Mouse (Mus musculus) forebrain, embryonic 13.5 days (tissue): Measurements from ENCODE around the gene Dhfr. TPM values are rescaled to one million over a fixed set of nuclear protein-coding genes. Genes with fewer than 3 reads are reported as not detected.
"Not testable (repeated sequence)": the region's sequence is repeated elsewhere in the genome, so short reads cannot be mapped to it uniquely, and the experiment has no call there.

Source experiments
- ATAC-seq: fragments of 200-750 bp; cut with Nextera tagmentation; 2 replicates; pipeline ENCODE4 v1.8.0; 2017
- H3K27ac ChIP-seq: fragments of 300-500 bp; sonication (generic); 2 replicates; pipeline ENCODE4 v1.5.1; 2015; ENCODE audit warnings: inconsistent platforms, mild to moderate bottlenecking, moderate library complexity
- H3K27me3 ChIP-seq: fragments of 300-500 bp; sonication (generic); 2 replicates; pipeline ENCODE4 v1.6.1; 2015; ENCODE audit warnings: mild to moderate bottlenecking, inconsistent platforms
- H3K36me3 ChIP-seq: fragments of 300-500 bp; sonication (generic); 2 replicates; pipeline ENCODE4 v1.6.1; 2015; ENCODE audit warnings: mild to moderate bottlenecking, inconsistent platforms; ENCODE audit not compliant: poor library complexity, severe bottlenecking
- H3K4me1 ChIP-seq: fragments of 300-500 bp; sonication (generic); 2 replicates; pipeline ENCODE4 v1.6.1; 2015; ENCODE audit warnings: inconsistent platforms
- H3K4me2 ChIP-seq: fragments of 300-500 bp; sonication (generic); 2 replicates; pipeline ENCODE4 v1.6.1; 2015; ENCODE audit warnings: inconsistent platforms, mild to moderate bottlenecking, moderate library complexity
- H3K4me3 ChIP-seq: fragments of 300-500 bp; sonication (generic); 2 replicates; pipeline ENCODE4 v1.5.1; 2015; ENCODE audit warnings: mild to moderate bottlenecking, inconsistent platforms
- H3K9ac ChIP-seq: fragments of 300-500 bp; sonication (generic); 2 replicates; pipeline ENCODE4 v1.6.1; 2015; ENCODE audit warnings: mild to moderate bottlenecking, inconsistent platforms
- H3K9me3 ChIP-seq: fragments of 300-500 bp; sonication (generic); replicated peaks from 2 replicates; pipeline ENCODE4 v1.6.1; 2016; ENCODE audit warnings: inconsistent platforms
- WGBS: fragments of 180-500 bp; shearing (Covaris S2); methylation state at CpG from one replicate; pipeline ENCODE4 v1.1.7; 2015; 5-methylcytosine and 5-hydroxymethylcytosine counted together
- polyA plus RNA-seq: library from polyadenylated mRNA; unstranded; fragments of >200 nt; fragmentation: Nextera tagmentation; extraction: Ambion mirVana; gene quantifications from 2 replicates; pipeline ENCODE4 v1.2.1, GENCODE M21; 2015

Dhfr gene
- polyA plus RNA-seq, 1 experiment from 2014 or later = 17.6 TPM

DNA sequence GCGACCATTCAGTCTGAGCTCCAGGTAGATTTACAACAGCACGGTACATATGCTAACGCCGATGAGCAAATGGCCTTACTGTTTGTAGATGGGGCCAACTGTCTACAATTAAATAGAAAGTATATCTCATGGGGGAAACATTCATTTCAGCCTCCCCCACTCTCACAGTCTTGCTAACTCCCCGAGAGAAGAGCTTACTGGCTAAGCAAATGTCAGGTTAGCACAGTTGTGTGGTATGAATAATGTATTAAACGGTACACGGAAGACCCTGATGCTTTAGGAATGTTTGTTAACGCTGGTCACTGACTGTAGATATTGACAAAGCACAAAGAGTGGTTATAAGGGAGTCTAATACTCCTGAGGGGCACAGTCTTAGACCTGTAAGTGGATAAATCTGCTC lies 10.5 kb upstream of the Dhfr start:
- no peak overlapping the region for H3K4me2 ChIP-seq
- H3K4me1 ChIP-seq = no peaks in the 10 kb centered on the region
- H3K27ac ChIP-seq = no peak overlapping the region
- no peak overlapping the region for H3K9ac ChIP-seq
- no peak for ATAC-seq
- WGBS = 93% methylated on average over 8 of the region's 8 CpGs
- H3K4me3 ChIP-seq = no peak overlapping the region
- no peaks in the 10 kb centered on the region for H3K27me3 ChIP-seq
- no peaks in the 10 kb centered on the region for H3K9me3 ChIP-seq
- H3K36me3 ChIP-seq = peaks cover 75% of the 10 kb centered on the region

DNA sequence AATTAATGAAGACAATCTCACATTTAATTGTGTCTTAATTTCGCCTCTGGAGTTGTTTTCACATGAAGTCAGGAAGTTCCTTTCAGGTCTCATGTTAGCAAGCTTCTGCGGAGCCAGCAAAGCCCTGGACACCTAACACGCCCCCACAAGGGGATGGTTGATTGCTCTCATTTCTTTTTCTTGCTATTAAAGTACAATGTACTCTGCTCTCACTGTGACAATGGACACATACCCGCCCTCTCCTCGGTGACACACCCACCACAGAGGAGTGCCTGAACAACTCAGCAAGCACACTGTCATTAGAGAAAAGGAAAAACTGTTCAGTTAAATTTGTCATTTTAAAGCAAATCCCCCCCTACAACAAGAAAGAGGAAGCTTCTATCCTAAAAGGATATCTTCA lies 8.2 kb upstream of the Dhfr start:
- Histone ChIP-seq H3K36me3 (peaks cover 69% of the 10 kb centered on the region), H3K4me3 (no peak overlapping the region), H3K4me2 (no peak overlapping the region), H3K4me1 (no peaks in the 10 kb centered on the region), H3K27me3 (no peaks in the 10 kb centered on the region), H3K9me3 (no peaks in the 10 kb centered on the region), H3K9ac (no peak overlapping the region), H3K27ac (no peak overlapping the region)
- 82% methylated on average over 5 of the region's 5 CpGs for WGBS
- ATAC-seq = no peak

DNA sequence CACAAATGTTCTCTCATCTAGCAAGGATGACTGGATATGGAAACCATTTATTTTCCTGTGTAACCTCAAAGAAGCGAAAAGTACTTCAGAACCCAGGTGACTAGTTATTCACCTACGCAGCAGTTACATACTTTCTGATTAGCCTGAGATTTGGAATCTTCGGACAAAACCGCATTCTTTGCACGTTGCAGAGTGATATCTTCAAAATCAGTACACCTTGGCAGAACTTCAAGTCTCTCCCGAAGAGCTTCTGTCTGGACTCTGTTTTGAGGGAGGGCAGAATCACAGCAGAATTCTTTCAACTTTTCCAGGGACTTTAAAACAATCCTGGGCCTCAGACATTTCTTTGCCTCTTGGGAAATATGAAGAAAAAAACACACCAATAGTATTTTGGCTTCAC lies 3.4 kb upstream of the Dhfr start:
- H3K9me3 ChIP-seq = no peaks in the 10 kb centered on the region
- 98% methylated on average over 6 of the region's 6 CpGs for WGBS
- no peak overlapping the region for H3K9ac ChIP-seq
- H3K4me2 ChIP-seq = no peak overlapping the region
- no peak for ATAC-seq
- H3K4me3 ChIP-seq = no peak overlapping the region
- H3K27me3 ChIP-seq = no peaks in the 10 kb centered on the region
- no peak overlapping the region for H3K27ac ChIP-seq
- peaks cover 34% of the 10 kb centered on the region for H3K36me3 ChIP-seq
- peaks cover 19% of the 10 kb centered on the region for H3K4me1 ChIP-seq

DNA sequence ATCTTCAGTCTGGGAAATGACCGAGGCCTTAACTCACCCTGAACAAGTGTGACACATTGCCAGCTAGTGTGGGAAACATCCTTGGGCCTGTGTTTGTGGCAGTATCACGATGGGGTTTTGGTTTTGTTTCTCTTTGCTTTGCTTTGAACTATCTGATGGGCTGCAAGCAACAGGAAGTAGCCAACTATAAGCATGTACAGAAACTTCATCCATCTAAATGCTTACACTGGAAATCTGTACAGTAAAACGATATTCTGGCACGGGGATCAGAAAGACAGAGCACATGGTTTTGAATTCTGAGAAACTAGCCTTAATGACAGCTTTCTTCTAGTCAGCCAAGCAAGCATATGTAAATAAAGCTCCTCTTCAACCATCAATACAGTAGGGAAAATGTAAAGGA lies 570 bp upstream of the Dhfr start:
- Histone ChIP-seq H3K4me2 (peak overlapping the region; percentile 96), H3K4me1 (peaks cover 27% of the 10 kb centered on the region), H3K27ac (peak overlapping the region; percentile 92), H3K4me3 (peak overlapping the region; percentile 65), H3K9me3 (no peaks in the 10 kb centered on the region), H3K36me3 (peaks cover 10% of the 10 kb centered on the region), H3K9ac (peak overlapping the region; percentile 70), H3K27me3 (no peaks in the 10 kb centered on the region)
- WGBS = 27% methylated on average over 4 of the region's 4 CpGs
- ATAC-seq = no peak

DNA sequence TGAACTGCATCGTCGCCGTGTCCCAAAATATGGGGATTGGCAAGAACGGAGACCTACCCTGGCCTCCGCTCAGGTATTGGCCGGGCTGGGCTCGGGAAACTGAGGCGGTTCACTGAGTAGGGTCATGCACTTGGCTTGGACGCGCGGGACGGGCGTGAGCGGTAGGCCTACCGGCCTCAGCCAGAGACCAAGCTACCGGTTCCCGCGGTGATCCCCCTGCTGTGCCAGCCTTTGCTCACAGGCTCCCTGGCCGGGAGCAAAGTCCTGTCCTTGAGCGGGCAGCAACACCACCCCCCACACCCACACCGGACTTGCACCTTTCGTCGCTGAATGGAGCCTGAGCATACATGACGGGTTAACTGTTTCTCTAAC lies 732 bp downstream of the Dhfr start:
- Histone ChIP-seq H3K9me3 (no peaks in the 10 kb centered on the region), H3K4me2 (peak overlapping the region; percentile 96), H3K36me3 (peaks cover 8% of the 10 kb centered on the region), H3K9ac (peak overlapping the region; percentile 73), H3K27ac (0 out of 2 replicates have a peak overlapping the region, but pooled peaks have one; percentile 41), H3K4me3 (peak overlapping the region; percentile 65), H3K27me3 (no peaks in the 10 kb centered on the region), H3K4me1 (peaks cover 27% of the 10 kb centered on the region)
- WGBS = 1% methylated on average over 24 of the region's 24 CpGs
- peak; percentile 54; the same call in 1 of the 2 replicates for ATAC-seq

DNA sequence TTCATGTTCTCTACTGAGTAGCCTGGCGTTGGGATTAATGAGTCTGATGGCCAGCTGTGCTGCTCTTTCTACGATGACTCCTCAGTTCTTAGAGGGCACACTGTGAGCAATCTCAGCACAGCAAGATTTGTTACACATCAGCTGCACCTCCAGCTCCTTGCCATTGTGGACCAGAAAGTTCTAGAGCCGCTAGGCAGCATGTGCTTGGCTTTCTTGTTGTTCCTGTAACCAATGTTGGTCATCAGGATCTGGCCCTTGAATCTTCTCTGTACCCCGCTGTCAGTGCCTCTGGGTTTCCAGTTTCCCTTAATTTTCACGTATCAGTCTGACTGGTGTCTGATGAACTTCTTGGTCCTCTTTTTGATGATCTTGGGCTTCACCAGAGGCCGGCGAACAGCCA lies 1.9 kb downstream of the Dhfr start:
- Histone ChIP-seq H3K9ac (peak overlapping the region; percentile 73; the same call in 1 of the 2 replicates), H3K4me3 (peak overlapping the region; percentile 65)
- WGBS = 68% methylated on average over 7 of the region's 7 CpGs

DNA sequence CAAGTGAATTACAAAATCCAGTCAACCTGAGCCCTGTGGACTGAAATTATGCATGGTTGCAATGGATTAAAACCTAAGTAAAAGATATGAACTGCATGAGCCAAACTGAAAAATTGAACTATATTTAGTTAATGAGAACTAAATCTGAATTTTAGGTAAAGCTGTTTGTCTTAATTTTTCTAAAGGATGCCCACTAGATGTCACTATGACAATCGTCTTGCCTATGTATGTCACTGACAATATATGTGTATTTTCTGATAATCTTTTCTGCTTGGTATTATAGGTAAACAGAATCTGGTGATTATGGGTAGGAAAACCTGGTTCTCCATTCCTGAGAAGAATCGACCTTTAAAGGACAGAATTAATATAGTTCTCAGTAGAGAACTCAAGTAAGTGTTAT lies 3.1 kb downstream of the Dhfr start:
- WGBS = 76% methylated on average over 2 of the region's 2 CpGs
- Histone ChIP-seq H3K4me2 (no peak overlapping the region), H3K36me3 (peaks cover 14% of the 10 kb centered on the region), H3K9ac (no peak overlapping the region), H3K9me3 (no peaks in the 10 kb centered on the region), H3K4me1 (peaks cover 27% of the 10 kb centered on the region), H3K4me3 (no peak overlapping the region), H3K27me3 (no peaks in the 10 kb centered on the region), H3K27ac (no peak overlapping the region)
- ATAC-seq = no peak

More for the DNA sequence above, 1.9 kb downstream of the Dhfr start:
- Histone ChIP-seq H3K27me3 (no peaks in the 10 kb centered on the region), H3K4me2 (peak overlapping the region; percentile 96), H3K36me3 (peaks cover 10% of the 10 kb centered on the region), H3K27ac (no peak overlapping the region), H3K4me1 (peaks cover 27% of the 10 kb centered on the region), H3K9me3 (no peaks in the 10 kb centered on the region)
- ATAC-seq = no peak

DNA sequence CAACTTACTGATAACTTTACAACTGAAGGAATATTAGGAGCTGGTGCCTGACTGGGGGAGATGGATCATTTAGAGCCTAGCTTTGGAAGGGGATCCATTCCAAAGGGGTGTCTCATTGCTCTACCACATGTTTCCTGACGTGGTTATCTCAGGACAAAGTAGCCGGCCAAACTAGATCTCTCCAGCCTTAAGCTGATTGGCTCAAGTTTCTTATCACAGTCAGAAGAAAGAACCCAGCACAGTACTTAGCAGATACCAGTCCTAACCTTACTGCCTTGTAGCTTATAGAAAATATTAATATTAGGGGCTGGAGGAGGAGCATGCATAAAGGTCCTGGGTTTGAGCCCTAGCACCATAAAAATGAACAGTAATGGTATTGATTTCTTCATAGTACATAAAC lies 7.1 kb downstream of the Dhfr start:
- H3K27ac ChIP-seq = no peak overlapping the region
- ATAC-seq = no peak

DNA sequence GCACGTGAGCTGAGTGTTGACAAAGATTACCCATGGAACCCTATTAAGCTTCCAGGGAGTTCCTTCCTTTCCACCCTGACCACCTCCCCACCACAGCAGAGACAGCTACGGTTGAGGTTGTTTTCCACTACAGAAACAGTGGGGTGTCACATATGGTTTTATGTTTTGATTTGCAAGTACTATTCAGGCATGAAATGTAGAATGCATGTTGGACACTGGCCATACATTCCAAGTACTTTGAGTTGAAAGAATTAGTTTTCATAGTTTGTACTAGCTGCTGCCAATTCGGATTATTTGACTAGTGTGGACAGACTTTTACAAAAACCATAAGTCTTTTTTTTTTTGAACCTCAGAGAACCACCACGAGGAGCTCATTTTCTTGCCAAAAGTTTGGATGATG lies 10.8 kb downstream of the Dhfr start:
- H3K4me3 ChIP-seq = no peak overlapping the region
- ATAC-seq = no peak
- WGBS = 79% methylated on average over 4 of the region's 4 CpGs
- H3K27me3 ChIP-seq = no peaks in the 10 kb centered on the region
- H3K27ac ChIP-seq = no peak overlapping the region
- no peaks in the 10 kb centered on the region for H3K9me3 ChIP-seq
- H3K9ac ChIP-seq = no peak overlapping the region
- peaks cover 48% of the 10 kb centered on the region for H3K36me3 ChIP-seq
- no peak overlapping the region for H3K4me2 ChIP-seq
- no peaks in the 10 kb centered on the region for H3K4me1 ChIP-seq

More for the DNA sequence above, 7.1 kb downstream of the Dhfr start:
- Histone ChIP-seq H3K4me2 (no peak overlapping the region), H3K36me3 (peaks cover 25% of the 10 kb centered on the region), H3K9ac (no peak overlapping the region), H3K4me1 (peaks cover 3% of the 10 kb centered on the region), H3K4me3 (no peak overlapping the region), H3K9me3 (no peaks in the 10 kb centered on the region), H3K27me3 (no peaks in the 10 kb centered on the region)
- WGBS = 90% methylated on average over 2 of the region's 2 CpGs

DNA sequence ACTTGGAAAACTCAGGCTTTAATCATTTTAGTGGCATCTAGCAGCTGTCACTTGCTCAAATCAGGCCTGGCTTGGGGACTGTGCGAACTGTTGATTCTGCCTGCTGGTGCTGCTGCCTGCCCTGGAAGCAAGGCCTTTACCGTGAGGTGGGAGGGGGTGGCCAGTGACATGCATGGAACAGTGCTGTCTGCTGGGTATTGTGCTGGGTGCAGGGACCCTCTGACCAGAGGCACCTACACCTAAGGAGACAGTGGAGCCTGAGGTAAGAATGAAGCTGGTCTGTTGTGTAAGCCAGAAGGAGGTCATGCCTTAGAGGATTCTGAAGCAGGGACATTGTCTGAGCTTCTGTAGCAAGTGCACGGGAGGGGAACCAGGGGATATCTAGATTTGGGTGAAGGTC lies 16.3 kb downstream of the Dhfr start:
- Histone ChIP-seq H3K27me3 (no peaks in the 10 kb centered on the region), H3K9ac (no peak overlapping the region), H3K4me2 (no peak overlapping the region), H3K9me3 (no peaks in the 10 kb centered on the region), H3K27ac (no peak overlapping the region), H3K4me3 (no peak overlapping the region), H3K4me1 (no peaks in the 10 kb centered on the region), H3K36me3 (peaks cover 59% of the 10 kb centered on the region)
- 95% methylated on average over 3 of the region's 3 CpGs for WGBS
- no peak for ATAC-seq

DNA sequence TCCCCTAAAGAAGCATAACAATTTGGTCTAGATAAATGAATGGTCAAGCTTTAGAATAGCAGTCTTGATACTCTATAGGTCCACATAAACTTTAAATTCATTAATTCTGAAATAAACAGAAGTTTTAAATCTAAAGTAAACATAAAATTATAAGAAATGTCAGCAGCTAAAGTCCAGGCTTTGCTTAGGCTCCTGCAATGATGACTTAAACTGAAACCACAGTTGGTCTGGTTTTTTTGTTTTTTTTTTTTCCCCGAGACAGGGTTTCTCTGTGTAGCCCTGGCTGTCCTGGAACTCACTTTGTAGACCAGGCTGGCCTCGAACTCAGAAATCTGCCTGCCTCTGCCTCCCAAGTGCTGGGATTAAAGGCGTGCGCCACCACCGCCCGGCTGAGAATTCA lies 16.9 kb downstream of the Dhfr start:
- not testable (repeated sequence) for H3K27me3 ChIP-seq, H3K4me2 ChIP-seq, H3K9me3 ChIP-seq, H3K4me1 ChIP-seq, ATAC-seq, H3K4me3 ChIP-seq, H3K9ac ChIP-seq, H3K27ac ChIP-seq
- peaks cover 53% of the 10 kb centered on the region for H3K36me3 ChIP-seq
- 93% methylated on average over 6 of the region's 6 CpGs for WGBS

DNA sequence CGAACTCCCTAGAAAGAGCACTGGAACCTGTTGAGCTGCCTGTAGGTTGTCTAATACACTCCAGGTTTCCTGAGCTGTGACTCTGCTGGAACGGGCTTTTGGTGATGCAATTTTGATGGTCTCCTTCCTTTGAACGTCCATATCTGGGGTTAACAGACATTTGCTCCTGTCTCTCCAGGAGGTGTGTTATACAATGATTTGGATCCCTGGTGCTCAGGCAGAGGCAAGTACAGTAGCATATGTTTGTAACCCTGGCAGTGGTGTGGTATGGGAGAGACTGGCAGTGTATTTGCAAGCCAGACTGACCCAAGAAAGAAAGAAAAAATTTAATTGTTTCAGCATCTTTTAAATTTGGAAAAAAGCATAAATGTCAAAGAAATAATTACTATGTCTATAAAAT lies 32.8 kb downstream of the Dhfr start:
- Histone ChIP-seq H3K4me1 (no peaks in the 10 kb centered on the region), H3K4me3 (no peak overlapping the region), H3K9me3 (no peaks in the 10 kb centered on the region), H3K4me2 (no peak overlapping the region), H3K27me3 (no peaks in the 10 kb centered on the region), H3K27ac (no peak overlapping the region), H3K9ac (no peak overlapping the region), H3K36me3 (peaks cover 16% of the 10 kb centered on the region)
- no peak for ATAC-seq
- 89% methylated on average over 3 of the region's 3 CpGs for WGBS

DNA sequence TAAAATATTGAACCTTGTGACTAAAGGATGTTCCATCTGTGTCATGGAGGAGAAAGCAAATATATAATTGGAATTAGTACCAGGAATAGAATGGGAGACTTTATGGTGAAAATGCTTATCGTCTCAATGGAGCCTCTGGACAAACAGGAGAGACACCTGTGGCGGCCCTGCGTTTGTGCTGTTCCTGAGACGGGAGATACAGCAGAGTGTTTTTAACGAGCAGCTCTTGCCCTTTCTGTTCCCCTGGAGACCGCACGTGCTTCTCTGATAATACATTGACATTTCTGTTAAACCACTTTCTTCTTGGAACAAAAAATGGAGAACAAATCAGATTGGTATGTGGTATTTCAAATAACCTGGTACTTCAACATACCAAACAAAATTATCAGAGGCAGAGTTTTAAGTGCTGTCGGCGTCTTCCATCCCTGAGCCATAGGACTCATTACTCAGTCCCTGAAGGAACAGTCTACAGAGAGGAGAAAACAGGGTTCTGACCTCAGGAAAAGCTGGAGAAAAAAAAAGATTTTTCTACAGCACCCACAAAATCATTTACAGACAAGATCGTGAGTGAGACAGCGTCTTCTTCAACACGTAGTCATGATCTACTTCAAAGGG lies 38.6 kb downstream of the Dhfr start:
- Histone ChIP-seq H3K27ac (no peak overlapping the region), H3K4me2 (no peak overlapping the region), H3K36me3 (no peaks in the 10 kb centered on the region), H3K4me1 (no peaks in the 10 kb centered on the region), H3K9me3 (no peaks in the 10 kb centered on the region), H3K4me3 (no peak overlapping the region), H3K27me3 (no peaks in the 10 kb centered on the region), H3K9ac (no peak overlapping the region)
- 64% methylated on average over 12 of the region's 12 CpGs for WGBS
- no peak for ATAC-seq
